Mouse (Mus musculus): ENCODE data around the gene Abtb2. TPM values are rescaled to one million over a fixed set of nuclear protein-coding genes. Genes with fewer than 3 reads are reported as not detected.

Gene Abtb2
- polyA plus RNA-seq, 1 experiment from 2014 or later = 19.9 TPM

GRCm38 (mm10) chr2:103730999-103731398, 164.9 kb downstream of the Abtb2 start:
- Histone ChIP-seq H3K9ac (ENCODE audit: low read length) (no peak overlapping the region), H3K4me2 (ENCODE audit: low read depth, low read length) (no peak overlapping the region), H3K27me3 (ENCODE audit: control insufficient read depth, insufficient read depth, low read length) (no peaks in the 10 kb centered on the region), H3K9me3 (replicated peaks; ENCODE audit: control insufficient read depth, low read length) (no peaks in the 10 kb centered on the region), H3K27ac (ENCODE audit: low read length) (no peak overlapping the region), H3K4me3 (ENCODE audit: low read length) (no peak overlapping the region), H3K36me3 (ENCODE audit: control insufficient read depth, insufficient read depth) (peaks cover 35% of the 10 kb centered on the region), H3K4me1 (ENCODE audit: control insufficient read depth, insufficient read depth, low read length) (no peaks in the 10 kb centered on the region)
- no peak for ATAC-seq (replicated peaks; ENCODE audit: extremely low read depth, insufficient read depth, low FRiP score)
- WGBS = 83% methylated on average over 8 of the region's 8 CpGs

- H3K4me1 ChIP-seq (ENCODE audit: control insufficient read depth, insufficient read depth, low read length) = no peaks in the 10 kb centered on the region
- H3K4me2 ChIP-seq (ENCODE audit: low read depth, low read length) = no peak overlapping the region
- no peaks in the 10 kb centered on the region for H3K9me3 ChIP-seq (replicated peaks; ENCODE audit: control insufficient read depth, low read length)
- 87% methylated on average over 6 of the region's 6 CpGs for WGBS
- H3K9ac ChIP-seq (ENCODE audit: low read length) = no peak overlapping the region
- peaks cover 33% of the 10 kb centered on the region for H3K36me3 ChIP-seq (ENCODE audit: control insufficient read depth, insufficient read depth)
- H3K27me3 ChIP-seq (ENCODE audit: control insufficient read depth, insufficient read depth, low read length) = no peaks in the 10 kb centered on the region
- H3K4me3 ChIP-seq (ENCODE audit: low read length) = no peak overlapping the region
- ATAC-seq (replicated peaks; ENCODE audit: extremely low read depth, insufficient read depth, low FRiP score) = no peak
- no peak overlapping the region for H3K27ac ChIP-seq (ENCODE audit: low read length)
Measured at GRCm38 (mm10) chr2:103731423-103731822, 165.3 kb downstream of the Abtb2 start.

- Histone ChIP-seq H3K27ac (ENCODE audit: low read length) (no peak overlapping the region), H3K9me3 (replicated peaks; ENCODE audit: control insufficient read depth, low read length) (no peaks in the 10 kb centered on the region)
- 95% methylated on average over 6 of the region's 6 CpGs for WGBS
Measured at GRCm38 (mm10) chr2:103742821-103743220, 176.7 kb downstream of the Abtb2 start.

GRCm38 (mm10) chr2:103743536-103743935, 177.4 kb downstream of the Abtb2 start:
- H3K9me3 ChIP-seq (replicated peaks; ENCODE audit: control insufficient read depth, low read length) = no peaks in the 10 kb centered on the region
- no peak overlapping the region for H3K4me3 ChIP-seq (ENCODE audit: low read length)
- 92% methylated on average over 2 of the region's 2 CpGs for WGBS
- H3K4me1 ChIP-seq (ENCODE audit: control insufficient read depth, insufficient read depth, low read length) = no peaks in the 10 kb centered on the region
- no peak overlapping the region for H3K27ac ChIP-seq (ENCODE audit: low read length)
- no peak overlapping the region for H3K4me2 ChIP-seq (ENCODE audit: low read depth, low read length)
- no peak overlapping the region for H3K9ac ChIP-seq (ENCODE audit: low read length)
- H3K27me3 ChIP-seq (ENCODE audit: control insufficient read depth, insufficient read depth, low read length) = no peaks in the 10 kb centered on the region
- no peak for ATAC-seq (replicated peaks; ENCODE audit: extremely low read depth, insufficient read depth, low FRiP score)
- H3K36me3 ChIP-seq (ENCODE audit: control insufficient read depth, insufficient read depth) = peaks cover 21% of the 10 kb centered on the region

More at GRCm38 (mm10) chr2:103742821-103743220, 176.7 kb downstream of the Abtb2 start:
- Histone ChIP-seq H3K27me3 (ENCODE audit: control insufficient read depth, insufficient read depth, low read length) (no peaks in the 10 kb centered on the region), H3K4me3 (ENCODE audit: low read length) (no peak overlapping the region), H3K9ac (ENCODE audit: low read length) (no peak overlapping the region), H3K4me1 (ENCODE audit: control insufficient read depth, insufficient read depth, low read length) (no peaks in the 10 kb centered on the region), H3K36me3 (ENCODE audit: control insufficient read depth, insufficient read depth) (peaks cover 15% of the 10 kb centered on the region), H3K4me2 (ENCODE audit: low read depth, low read length) (no peak overlapping the region)
- no peak for ATAC-seq (replicated peaks; ENCODE audit: extremely low read depth, insufficient read depth, low FRiP score)

GRCm38 (mm10) chr2:103743988-103744387, 177.9 kb downstream of the Abtb2 start:
- Histone ChIP-seq H3K4me2 (ENCODE audit: low read depth, low read length) (no peak overlapping the region), H3K36me3 (ENCODE audit: control insufficient read depth, insufficient read depth) (peaks cover 23% of the 10 kb centered on the region), H3K4me1 (ENCODE audit: control insufficient read depth, insufficient read depth, low read length) (no peaks in the 10 kb centered on the region), H3K27me3 (ENCODE audit: control insufficient read depth, insufficient read depth, low read length) (no peaks in the 10 kb centered on the region), H3K9me3 (replicated peaks; ENCODE audit: control insufficient read depth, low read length) (no peaks in the 10 kb centered on the region), H3K27ac (ENCODE audit: low read length) (no peak overlapping the region), H3K9ac (ENCODE audit: low read length) (no peak overlapping the region), H3K4me3 (ENCODE audit: low read length) (no peak overlapping the region)
- ATAC-seq (replicated peaks; ENCODE audit: extremely low read depth, insufficient read depth, low FRiP score) = no peak
- WGBS = 81% methylated on average over 7 of the region's 7 CpGs

GRCm38 (mm10) chr2:103745481-103745880, 179.4 kb downstream of the Abtb2 start:
- no peak overlapping the region for H3K9ac ChIP-seq (ENCODE audit: low read length)
- ATAC-seq (replicated peaks; ENCODE audit: extremely low read depth, insufficient read depth, low FRiP score) = no peak
- H3K4me2 ChIP-seq (ENCODE audit: low read depth, low read length) = no peak overlapping the region
- H3K4me3 ChIP-seq (ENCODE audit: low read length) = no peak overlapping the region
- peaks cover 31% of the 10 kb centered on the region for H3K36me3 ChIP-seq (ENCODE audit: control insufficient read depth, insufficient read depth)
- H3K4me1 ChIP-seq (ENCODE audit: control insufficient read depth, insufficient read depth, low read length) = no peaks in the 10 kb centered on the region
- 80% methylated on average over 5 of the region's 5 CpGs for WGBS
- no peak overlapping the region for H3K27ac ChIP-seq (ENCODE audit: low read length)
- no peaks in the 10 kb centered on the region for H3K9me3 ChIP-seq (replicated peaks; ENCODE audit: control insufficient read depth, low read length)
- H3K27me3 ChIP-seq (ENCODE audit: control insufficient read depth, insufficient read depth, low read length) = no peaks in the 10 kb centered on the region

- no peaks in the 10 kb centered on the region for H3K27me3 ChIP-seq (ENCODE audit: control insufficient read depth, insufficient read depth, low read length)
- no peak overlapping the region for H3K27ac ChIP-seq (ENCODE audit: low read length)
- H3K9ac ChIP-seq (ENCODE audit: low read length) = no peak overlapping the region
- peaks cover 34% of the 10 kb centered on the region for H3K36me3 ChIP-seq (ENCODE audit: control insufficient read depth, insufficient read depth)
- no peaks in the 10 kb centered on the region for H3K9me3 ChIP-seq (replicated peaks; ENCODE audit: control insufficient read depth, low read length)
- no peaks in the 10 kb centered on the region for H3K4me1 ChIP-seq (ENCODE audit: control insufficient read depth, insufficient read depth, low read length)
- H3K4me2 ChIP-seq (ENCODE audit: low read depth, low read length) = no peak overlapping the region
- H3K4me3 ChIP-seq (ENCODE audit: low read length) = no peak overlapping the region
- no peak for ATAC-seq (replicated peaks; ENCODE audit: extremely low read depth, insufficient read depth, low FRiP score)
- 76% methylated on average over 2 of the region's 2 CpGs for WGBS
Measured at GRCm38 (mm10) chr2:103746096-103746495, 180.0 kb downstream of the Abtb2 start.

GRCm38 (mm10) chr2:103746761-103747160, 180.7 kb downstream of the Abtb2 start:
- Histone ChIP-seq H3K27me3 (ENCODE audit: control insufficient read depth, insufficient read depth, low read length) (no peaks in the 10 kb centered on the region), H3K9ac (ENCODE audit: low read length) (no peak overlapping the region), H3K4me2 (ENCODE audit: low read depth, low read length) (no peak overlapping the region), H3K36me3 (ENCODE audit: control insufficient read depth, insufficient read depth) (peaks cover 36% of the 10 kb centered on the region), H3K4me1 (ENCODE audit: control insufficient read depth, insufficient read depth, low read length) (no peaks in the 10 kb centered on the region), H3K4me3 (ENCODE audit: low read length) (no peak overlapping the region), H3K27ac (ENCODE audit: low read length) (no peak overlapping the region), H3K9me3 (replicated peaks; ENCODE audit: control insufficient read depth, low read length) (no peaks in the 10 kb centered on the region)
- WGBS = 86% methylated on average over 2 of the region's 2 CpGs
- ATAC-seq (replicated peaks; ENCODE audit: extremely low read depth, insufficient read depth, low FRiP score) = no peak

- H3K27ac ChIP-seq (ENCODE audit: low read length) = no peak overlapping the region
- H3K9ac ChIP-seq (ENCODE audit: low read length) = no peak overlapping the region
- no peaks in the 10 kb centered on the region for H3K9me3 ChIP-seq (replicated peaks; ENCODE audit: control insufficient read depth, low read length)
- H3K4me1 ChIP-seq (ENCODE audit: control insufficient read depth, insufficient read depth, low read length) = no peaks in the 10 kb centered on the region
- WGBS = 86% methylated on average over 9 of the region's 9 CpGs
- no peak overlapping the region for H3K4me3 ChIP-seq (ENCODE audit: low read length)
- peaks cover 40% of the 10 kb centered on the region for H3K36me3 ChIP-seq (ENCODE audit: control insufficient read depth, insufficient read depth)
- no peak for ATAC-seq (replicated peaks; ENCODE audit: extremely low read depth, insufficient read depth, low FRiP score)
- H3K27me3 ChIP-seq (ENCODE audit: control insufficient read depth, insufficient read depth, low read length) = no peaks in the 10 kb centered on the region
- H3K4me2 ChIP-seq (ENCODE audit: low read depth, low read length) = no peak overlapping the region
Measured at GRCm38 (mm10) chr2:103747891-103748290, 181.8 kb downstream of the Abtb2 start.

- 88% methylated on average over 3 of the region's 3 CpGs for WGBS
- no peak overlapping the region for H3K4me2 ChIP-seq (ENCODE audit: low read depth, low read length)
- no peaks in the 10 kb centered on the region for H3K4me1 ChIP-seq (ENCODE audit: control insufficient read depth, insufficient read depth, low read length)
- H3K36me3 ChIP-seq (ENCODE audit: control insufficient read depth, insufficient read depth) = peaks cover 45% of the 10 kb centered on the region
- no peak overlapping the region for H3K9ac ChIP-seq (ENCODE audit: low read length)
- H3K27ac ChIP-seq (ENCODE audit: low read length) = no peak overlapping the region
- no peak for ATAC-seq (replicated peaks; ENCODE audit: extremely low read depth, insufficient read depth, low FRiP score)
- H3K4me3 ChIP-seq (ENCODE audit: low read length) = no peak overlapping the region
- no peaks in the 10 kb centered on the region for H3K27me3 ChIP-seq (ENCODE audit: control insufficient read depth, insufficient read depth, low read length)
- H3K9me3 ChIP-seq (replicated peaks; ENCODE audit: control insufficient read depth, low read length) = no peaks in the 10 kb centered on the region
Measured at GRCm38 (mm10) chr2:103749091-103749490, 183.0 kb downstream of the Abtb2 start.

All from heart, embryonic 16.5 days (tissue).